Mouse (Mus musculus) cerebellum, adult 2 months (tissue): ENCODE measurements around the gene Inpp5a.

Experiments
- CTCF ChIP-seq: fragments of 200-500 bp; IDR thresholded peaks from 2 replicates; pipeline ENCODE4 v1.5.1; 2011; ENCODE audit warnings: low read depth, mild to moderate bottlenecking, control low read depth, low read length, moderate library complexity, borderline replicate concordance; ENCODE audit not compliant: insufficient read depth
- POLR2A ChIP-seq: fragments of 200-500 bp; IDR thresholded peaks from 2 replicates; pipeline ENCODE4 v1.6.1; 2011; ENCODE audit warnings: low read length, control low read depth, borderline replicate concordance; ENCODE audit not compliant: insufficient read depth

- TF ChIP-seq CTCF = no peak
- no peak for TF ChIP-seq POLR2A
Measured at GRCm38 (mm10) chr7:139508938-139509337, 120.0 kb downstream of the Inpp5a start.
